Mouse (Mus musculus) kidney, embryonic 15.5 days (tissue): ENCODE measurements around the gene Prss32. TPM values are rescaled to one million over a fixed set of nuclear protein-coding genes. Genes with fewer than 3 reads are reported as not detected.
A peak's percentile ranks its signal among the peaks of the same experiment; 100 is the strongest.

Experiments
- ATAC-seq: fragments of 200-750 bp; cut with Nextera tagmentation; replicated peaks from 2 replicates; pipeline ENCODE4 v1.8.0; 2017; ENCODE audit warnings: moderate TSS enrichment; ENCODE audit not compliant: low FRiP score
- H3K27ac ChIP-seq: fragments of 300-500 bp; sonication (generic); 2 replicates; pipeline ENCODE4 v1.5.1; 2015; ENCODE audit warnings: mild to moderate bottlenecking, inconsistent platforms
- H3K27me3 ChIP-seq: fragments of 300-500 bp; sonication (generic); 2 replicates; pipeline ENCODE4 v1.6.1; 2015; ENCODE audit warnings: inconsistent platforms
- H3K36me3 ChIP-seq: fragments of 300-500 bp; sonication (generic); 2 replicates; pipeline ENCODE4 v1.6.1; 2015; ENCODE audit warnings: inconsistent platforms
- H3K4me1 ChIP-seq: fragments of 300-500 bp; sonication (generic); 2 replicates; pipeline ENCODE4 v1.6.1; 2015; ENCODE audit warnings: inconsistent platforms
- H3K4me2 ChIP-seq: fragments of 300-500 bp; sonication (generic); 2 replicates; pipeline ENCODE4 v1.6.1; 2015; ENCODE audit warnings: moderate library complexity, mild to moderate bottlenecking, inconsistent platforms
- H3K4me3 ChIP-seq: fragments of 300-500 bp; sonication (generic); replicated peaks from 2 replicates; pipeline ENCODE4 v1.5.1; 2015; ENCODE audit warnings: mild to moderate bottlenecking, inconsistent platforms
- H3K9ac ChIP-seq: fragments of 300-500 bp; sonication (generic); 2 replicates; pipeline ENCODE4 v1.6.1; 2015; ENCODE audit warnings: mild to moderate bottlenecking, inconsistent platforms
- H3K9me3 ChIP-seq: fragments of 300-500 bp; sonication (generic); replicated peaks from 2 replicates; pipeline ENCODE4 v1.6.1; 2016; ENCODE audit warnings: inconsistent platforms
- WGBS: fragments of 180-500 bp; shearing (Covaris S2); methylation state at CpG from one replicate; pipeline ENCODE4 v1.1.7; 2015; ENCODE audit warnings: mixed read lengths; 5-methylcytosine and 5-hydroxymethylcytosine counted together
- polyA plus RNA-seq: library from polyadenylated mRNA; unstranded; fragments of >200 nt; fragmentation: Nextera tagmentation; extraction: Ambion mirVana; gene quantifications from 2 replicates; pipeline ENCODE4 v1.2.1, GENCODE M21; 2015

The Prss32 gene
- 1.8 TPM in 1 of 2 replicates, not detected in the other for polyA plus RNA-seq

DNA sequence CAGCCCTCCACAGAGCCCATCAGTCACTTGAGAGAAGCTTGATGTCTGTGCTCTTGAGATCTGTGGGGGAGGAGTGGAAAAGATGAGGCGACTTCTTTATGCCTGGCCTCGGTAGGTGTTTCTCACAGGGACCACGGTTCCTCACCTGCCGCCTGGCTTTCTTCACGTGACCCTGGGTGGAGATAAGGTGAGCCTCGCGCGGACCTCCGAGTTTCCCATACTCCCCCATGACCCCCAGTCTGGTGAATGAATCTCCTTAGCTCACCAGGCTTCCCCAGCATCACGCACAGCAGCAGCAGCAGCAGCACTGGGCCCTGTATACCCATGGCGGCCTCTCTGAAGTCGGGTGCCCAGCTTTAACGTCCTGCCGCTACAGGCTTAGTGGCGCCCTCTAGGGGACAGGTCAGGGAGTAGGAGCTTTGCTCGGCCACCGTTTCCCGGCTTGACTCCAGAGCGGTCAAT is at the start of gene Prss32, which contains the start of gene Prss41:
Gene Prss32, plus strand, starts transcription at position 44 of the 462 bp plus-strand sequence.
Gene Prss41, minus strand, starts transcription at position 361 of the 462 bp plus-strand sequence.
- peak; percentile 57 for ATAC-seq
- Histone ChIP-seq H3K4me3 (peak within 1 kb of the TSS; percentile 29), H3K9me3 (no peaks in the 10 kb centered on the region), H3K27ac (no peak within 1 kb of the TSS), H3K4me2 (peak within 1 kb of the TSS; percentile 53), H3K9ac (no peak within 1 kb of the TSS), H3K4me1 (peaks cover 10% of the 10 kb centered on the region; the same call in 1 of the 2 replicates), H3K36me3 (no peaks in the 10 kb centered on the region), H3K27me3 (no peaks in the 10 kb centered on the region)
- WGBS: 10% methylated on average over 19 of the region's 19 CpGs

DNA sequence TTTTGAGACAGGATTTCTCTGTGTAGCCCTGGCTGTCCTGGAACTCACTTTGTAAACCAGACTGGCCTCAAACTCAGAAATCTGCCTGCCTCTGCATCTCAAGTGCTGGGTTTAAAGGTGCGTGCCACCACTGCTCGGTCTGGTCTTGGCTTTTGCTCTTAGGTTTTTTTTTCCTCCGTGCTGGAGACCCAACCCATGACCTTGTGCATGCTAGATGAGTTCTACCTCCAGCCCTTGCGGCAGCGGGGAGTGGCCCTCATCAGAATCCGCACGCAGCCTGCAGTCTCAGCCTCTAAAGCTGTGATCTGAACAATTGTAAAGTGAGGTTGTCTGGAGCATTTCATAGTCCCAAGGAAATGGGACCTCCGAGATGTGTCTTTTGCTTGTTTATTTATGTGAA is 48.3 kb upstream of the Prss32 start:
- no peak overlapping the region for H3K4me3 ChIP-seq
- H3K9me3 ChIP-seq: no peaks in the 10 kb centered on the region
- no peak for ATAC-seq
- no peaks in the 10 kb centered on the region for H3K27me3 ChIP-seq
- no peak overlapping the region for H3K9ac ChIP-seq
- H3K36me3 ChIP-seq: no peaks in the 10 kb centered on the region
- peaks cover 10% of the 10 kb centered on the region for H3K4me1 ChIP-seq
- H3K4me2 ChIP-seq: no peak overlapping the region
- no peak overlapping the region for H3K27ac ChIP-seq
- WGBS: 92% methylated on average over 8 of the region's 8 CpGs

- Histone ChIP-seq H3K9ac (no peak overlapping the region), H3K9me3 (no peaks in the 10 kb centered on the region), H3K27ac (no peak overlapping the region), H3K4me2 (no peak overlapping the region), H3K4me1 (peaks cover 2% of the 10 kb centered on the region; the same call in 1 of the 2 replicates), H3K36me3 (no peaks in the 10 kb centered on the region), H3K4me3 (no peak overlapping the region), H3K27me3 (no peaks in the 10 kb centered on the region)
- 69% methylated on average over 7 of the region's 7 CpGs for WGBS
- no peak for ATAC-seq
These were observed 46.3 kb upstream of the Prss32 start for GRCm38 (mm10) chr17:23797316-23797715.

GRCm38 (mm10) chr17:23801627-23802026 is 42.0 kb upstream of the Prss32 start:
- Histone ChIP-seq H3K27ac (no peak overlapping the region), H3K4me2 (no peak overlapping the region), H3K36me3 (no peaks in the 10 kb centered on the region; the same call in 1 of the 2 replicates), H3K4me1 (peaks cover 27% of the 10 kb centered on the region), H3K27me3 (no peaks in the 10 kb centered on the region), H3K9me3 (no peaks in the 10 kb centered on the region), H3K4me3 (no peak overlapping the region), H3K9ac (no peak overlapping the region)
- no peak for ATAC-seq
- WGBS: 91% methylated on average over 10 of the region's 10 CpGs

GRCm38 (mm10) chr17:23802746-23803365 is 40.8 kb upstream of the Prss32 start:
- Histone ChIP-seq H3K36me3 (peaks cover 12% of the 10 kb centered on the region), H3K4me3 (peak overlapping the region; percentile 99), H3K4me1 (peaks cover 39% of the 10 kb centered on the region), H3K9me3 (no peaks in the 10 kb centered on the region), H3K9ac (peak overlapping the region; percentile 97), H3K4me2 (peak overlapping the region; percentile 77), H3K27me3 (no peaks in the 10 kb centered on the region), H3K27ac (peak overlapping the region; percentile 95)
- under 1% methylated on average over 58 of the region's 60 CpGs for WGBS
- peak; percentile 98 for ATAC-seq

DNA sequence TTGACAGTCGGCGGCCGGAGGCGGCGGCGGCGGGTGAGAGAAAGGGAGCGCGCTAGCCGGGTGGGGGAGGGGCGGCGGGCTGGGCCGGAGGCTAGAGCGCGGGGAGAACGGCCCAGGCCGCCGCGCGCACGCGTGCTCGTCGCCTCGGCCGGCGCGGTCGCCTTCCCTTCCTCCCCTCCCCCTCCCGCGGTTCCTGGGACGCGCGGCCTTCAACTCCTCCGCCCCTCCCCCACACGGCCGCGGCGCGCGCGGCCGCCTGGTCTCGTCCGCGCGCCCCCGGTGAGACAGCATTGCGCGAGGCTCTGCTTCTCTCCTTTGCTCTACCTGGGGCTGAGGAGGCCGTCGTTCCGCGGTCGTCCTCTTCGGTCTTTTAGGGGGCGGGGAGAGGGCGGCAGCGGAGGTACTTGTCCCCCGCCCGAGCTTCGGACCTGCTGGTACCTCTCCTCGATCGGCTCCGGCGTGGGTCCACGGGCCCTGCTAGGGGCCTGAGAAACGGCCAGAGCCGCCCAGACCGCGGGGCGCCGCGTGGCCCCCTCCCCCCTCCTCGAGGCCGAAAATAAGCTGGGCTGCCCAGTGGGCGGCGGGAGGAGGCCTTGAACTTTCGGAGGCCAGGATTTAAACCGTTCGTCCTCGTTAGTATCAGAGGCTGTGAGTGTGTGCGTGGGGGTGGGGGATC is 40.2 kb upstream of the Prss32 start:
- no peaks in the 10 kb centered on the region for H3K9me3 ChIP-seq
- under 1% methylated on average over 39 of the region's 83 CpGs for WGBS
- peak; percentile 71 for ATAC-seq

DNA sequence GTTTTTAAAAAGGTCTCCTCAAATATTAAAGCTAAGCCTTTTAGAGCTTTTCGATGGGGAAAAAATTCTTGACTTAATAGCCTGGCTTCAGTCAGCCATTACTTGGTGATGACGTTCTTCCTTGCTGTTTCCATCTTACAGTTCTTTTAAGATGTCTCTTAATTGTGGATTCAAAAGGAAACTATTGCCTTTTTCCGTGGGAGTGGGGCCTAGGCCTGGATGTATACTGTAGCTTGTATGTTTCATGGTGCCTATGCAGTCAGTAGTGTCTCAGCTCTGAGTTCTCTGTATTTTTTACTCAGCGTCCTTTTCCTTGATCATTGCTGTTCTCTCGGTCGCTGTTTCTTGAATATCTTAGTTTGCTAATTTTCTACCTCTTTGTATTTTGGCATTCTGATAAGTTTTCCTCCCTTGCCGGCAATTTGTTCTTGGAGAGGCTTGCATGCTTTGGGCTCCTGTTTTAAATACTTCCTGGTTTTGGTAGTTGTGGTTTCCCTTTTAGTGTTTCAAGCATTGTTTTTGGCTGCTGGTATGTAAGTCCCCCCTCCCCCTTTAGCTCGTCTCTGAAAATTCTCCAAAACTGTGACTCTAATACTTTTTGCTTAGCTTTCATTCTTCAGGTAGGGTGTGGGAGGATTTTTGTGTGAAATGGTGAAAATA is 39.1 kb upstream of the Prss32 start:
- peak overlapping the region; percentile 95 for H3K27ac ChIP-seq

More for the DNA sequence above, 40.2 kb upstream of the Prss32 start:
- H3K27ac ChIP-seq: peak overlapping the region; percentile 95
- no peaks in the 10 kb centered on the region for H3K27me3 ChIP-seq
- peaks cover 19% of the 10 kb centered on the region for H3K36me3 ChIP-seq
- H3K4me2 ChIP-seq: peak overlapping the region; percentile 77
- H3K4me3 ChIP-seq: peak overlapping the region; percentile 99
- peaks cover 39% of the 10 kb centered on the region for H3K4me1 ChIP-seq
- peak overlapping the region; percentile 97 for H3K9ac ChIP-seq

DNA sequence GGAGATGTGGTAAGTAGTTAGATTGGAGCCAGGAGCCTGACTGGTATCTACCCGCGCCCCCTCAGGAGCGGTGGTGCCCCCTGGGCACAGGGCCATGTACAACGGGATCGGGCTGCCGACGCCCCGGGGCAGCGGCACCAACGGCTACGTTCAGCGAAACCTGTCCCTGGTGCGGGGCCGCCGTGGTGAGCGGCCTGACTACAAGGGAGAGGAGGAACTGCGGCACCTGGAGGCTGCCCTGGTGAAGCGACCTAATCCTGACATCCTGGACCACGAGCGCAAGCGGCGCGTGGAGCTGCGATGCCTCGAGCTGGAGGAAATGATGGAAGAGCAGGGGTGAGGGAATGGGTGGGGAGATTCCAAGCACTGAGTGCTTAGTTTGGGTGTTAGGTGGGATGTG is 36.8 kb upstream of the Prss32 start:
- H3K27ac ChIP-seq: peak overlapping the region; percentile 56
- H3K36me3 ChIP-seq: peaks cover 52% of the 10 kb centered on the region

More for the DNA sequence above, 39.1 kb upstream of the Prss32 start:
- Histone ChIP-seq H3K9me3 (no peaks in the 10 kb centered on the region), H3K36me3 (peaks cover 29% of the 10 kb centered on the region), H3K4me3 (peak overlapping the region; percentile 99), H3K4me1 (peaks cover 39% of the 10 kb centered on the region), H3K4me2 (peak overlapping the region; percentile 77), H3K27me3 (no peaks in the 10 kb centered on the region), H3K9ac (peak overlapping the region; percentile 97)
- 2% methylated on average over 8 of the region's 8 CpGs for WGBS
- ATAC-seq: no peak

DNA sequence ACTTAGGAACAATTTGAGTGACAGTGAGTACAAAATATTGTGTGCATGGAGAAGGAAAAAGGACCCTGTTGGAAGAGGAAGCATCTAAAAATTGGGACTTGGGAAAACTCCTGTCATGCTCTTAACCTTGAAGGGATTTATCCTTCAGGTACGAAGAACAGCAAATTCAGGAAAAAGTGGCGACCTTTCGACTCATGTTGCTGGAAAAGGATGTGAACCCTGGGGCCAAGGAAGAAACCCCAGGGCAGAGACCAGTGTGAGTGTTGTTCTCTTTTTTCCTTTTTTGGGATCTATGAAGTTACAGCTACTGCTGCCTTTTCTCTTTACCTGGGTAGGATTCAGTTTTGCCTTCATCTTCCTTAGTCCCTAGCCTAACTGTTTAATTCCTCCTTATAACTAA is 35.7 kb upstream of the Prss32 start:
- H3K4me3 ChIP-seq: no peak overlapping the region
- WGBS: 89% methylated on average over 3 of the region's 3 CpGs
- no peak overlapping the region for H3K27ac ChIP-seq
- H3K4me1 ChIP-seq: peaks cover 34% of the 10 kb centered on the region
- H3K36me3 ChIP-seq: peaks cover 63% of the 10 kb centered on the region
- no peak overlapping the region for H3K4me2 ChIP-seq
- no peak for ATAC-seq
- H3K27me3 ChIP-seq: no peaks in the 10 kb centered on the region
- no peaks in the 10 kb centered on the region for H3K9me3 ChIP-seq
- no peak overlapping the region for H3K9ac ChIP-seq

More for the DNA sequence above, 36.8 kb upstream of the Prss32 start:
- no peaks in the 10 kb centered on the region for H3K27me3 ChIP-seq
- no peaks in the 10 kb centered on the region for H3K9me3 ChIP-seq
- ATAC-seq: no peak
- peaks cover 39% of the 10 kb centered on the region for H3K4me1 ChIP-seq
- peak overlapping the region; percentile 26; the same call in 1 of the 2 replicates for H3K9ac ChIP-seq
- 59% methylated on average over 25 of the region's 25 CpGs for WGBS
- H3K4me2 ChIP-seq: peak overlapping the region; percentile 77
- peak overlapping the region; percentile 32 for H3K4me3 ChIP-seq

GRCm38 (mm10) chr17:23815641-23816040 is 28.0 kb upstream of the Prss32 start:
- Histone ChIP-seq H3K36me3 (peaks cover 97% of the 10 kb centered on the region), H3K27ac (no peak overlapping the region), H3K9ac (no peak overlapping the region), H3K27me3 (no peaks in the 10 kb centered on the region), H3K9me3 (peaks cover 28% of the 10 kb centered on the region), H3K4me1 (no peaks in the 10 kb centered on the region), H3K4me3 (no peak overlapping the region), H3K4me2 (no peak overlapping the region)
- WGBS: 98% methylated on average over 16 of the region's 16 CpGs
- peak; percentile 54; the same call in 1 of the 2 replicates for ATAC-seq

DNA sequence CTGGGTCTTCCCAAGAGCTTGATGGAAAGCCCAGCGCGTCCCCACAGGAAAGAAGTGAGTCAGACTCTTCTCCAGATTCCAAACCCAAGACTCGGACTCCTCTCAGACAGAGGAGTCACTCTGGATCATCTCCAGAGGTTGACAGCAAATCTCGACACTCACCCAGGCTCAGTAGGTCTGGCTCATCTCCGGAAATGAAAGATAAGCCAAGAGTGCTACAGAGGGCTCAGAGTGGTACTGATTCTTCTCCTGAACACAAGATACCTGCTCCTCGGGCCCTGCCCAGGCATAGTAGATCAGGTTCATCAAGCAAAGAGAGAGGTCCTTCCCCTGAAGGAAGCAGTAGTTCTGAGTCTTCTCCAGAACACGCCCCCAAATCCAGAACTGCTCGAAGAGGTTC is 25.1 kb upstream of the Prss32 start:
- Histone ChIP-seq H3K27me3 (no peaks in the 10 kb centered on the region), H3K4me2 (no peak overlapping the region), H3K36me3 (peaks cover 99% of the 10 kb centered on the region), H3K9me3 (peaks cover 28% of the 10 kb centered on the region), H3K27ac (no peak overlapping the region), H3K4me3 (no peak overlapping the region), H3K4me1 (peaks cover 4% of the 10 kb centered on the region; the same call in 1 of the 2 replicates), H3K9ac (no peak overlapping the region)
- WGBS: 97% methylated on average over 8 of the region's 8 CpGs
- ATAC-seq: no peak

DNA sequence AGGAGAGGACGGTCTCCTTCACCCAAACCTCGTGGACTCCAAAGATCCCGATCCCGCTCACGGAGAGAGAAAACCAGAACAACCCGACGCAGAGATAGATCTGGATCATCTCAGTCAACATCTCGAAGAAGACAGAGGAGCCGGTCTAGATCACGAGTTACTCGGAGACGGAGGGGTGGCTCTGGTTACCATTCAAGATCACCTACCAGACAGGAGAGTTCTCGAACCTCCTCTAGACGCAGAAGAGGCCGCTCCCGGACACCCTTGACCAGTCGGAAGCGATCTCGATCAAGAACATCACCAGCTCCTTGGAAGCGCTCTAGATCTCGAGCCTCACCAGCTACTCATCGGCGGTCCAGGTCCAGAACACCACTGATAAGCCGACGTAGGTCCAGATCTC is 24.4 kb upstream of the Prss32 start:
- WGBS: 97% methylated on average over 25 of the region's 25 CpGs
- Histone ChIP-seq H3K4me1 (peaks cover 4% of the 10 kb centered on the region; the same call in 1 of the 2 replicates), H3K27me3 (no peaks in the 10 kb centered on the region), H3K36me3 (peaks cover 100% of the 10 kb centered on the region), H3K4me3 (no peak overlapping the region), H3K9me3 (peaks cover 28% of the 10 kb centered on the region), H3K4me2 (no peak overlapping the region), H3K9ac (no peak overlapping the region), H3K27ac (no peak overlapping the region)
- ATAC-seq: no peak
